Mouse (Mus musculus): ENCODE measurements at regions not wholly inside any gene's neighbourhood (a gene's known extent, or its start where the extent isn't known, plus 50 kb on each side); places are given as distances from the start of the nearest gene placed in this dataset.

- no peak for DNase-seq (ENCODE audit: low spot score)
Observed at GRCm38 (mm10) chr9:41566496-41566895, 405.0 kb upstream of the Ubash3b start.

GRCm38 (mm10) chr9:41565784-41566183 is 404.3 kb upstream of the Ubash3b start:
- no peak for DNase-seq (ENCODE audit: low spot score)

DNA sequence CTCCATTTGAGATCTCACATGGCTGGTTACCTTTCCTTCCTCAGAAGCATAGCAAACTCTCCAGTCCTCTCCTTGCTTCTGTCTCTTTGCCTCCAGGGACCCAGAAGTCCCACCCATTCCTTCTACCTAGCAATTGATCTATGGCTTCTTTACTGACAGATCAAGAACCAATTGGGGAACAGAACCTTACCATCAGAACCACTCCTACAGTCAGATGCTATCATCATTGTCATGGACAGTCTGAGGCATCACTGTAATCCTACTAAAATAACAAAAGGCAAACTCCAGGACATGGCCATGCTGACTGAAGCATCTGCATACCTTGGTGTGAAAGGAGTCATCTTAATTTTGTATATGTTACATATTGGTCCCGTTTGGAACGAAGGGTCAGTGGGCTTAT is 401.9 kb upstream of the Ubash3b start:
- DNase-seq (ENCODE audit: low spot score), result no peak

DNA sequence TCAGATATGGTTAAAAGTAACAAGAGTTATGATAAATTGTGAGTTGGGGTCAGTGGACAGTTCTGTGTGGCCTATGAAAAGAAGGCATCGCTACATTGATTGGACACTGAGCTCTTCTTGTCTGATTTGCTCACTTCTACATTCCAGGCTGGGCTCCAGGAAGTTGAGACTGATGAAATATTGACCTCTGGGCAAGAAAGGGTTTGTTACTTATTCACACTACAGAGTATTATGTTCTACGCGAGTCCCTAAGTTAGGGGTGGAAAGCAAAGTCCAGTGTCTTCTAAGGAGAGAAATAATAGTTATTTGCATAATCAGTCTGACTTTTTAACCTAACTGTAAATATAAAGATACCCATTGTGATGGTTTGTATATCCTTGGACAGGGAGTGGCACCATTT is 397.0 kb upstream of the Ubash3b start:
- no peak for DNase-seq (ENCODE audit: low spot score)

GRCm38 (mm10) chr9:41556888-41557287 is 395.4 kb upstream of the Ubash3b start:
- no peak for DNase-seq (ENCODE audit: low spot score)

- DNase-seq (ENCODE audit: low spot score), result no peak
Observed at GRCm38 (mm10) chr9:41545776-41546175, 384.3 kb upstream of the Ubash3b start.

GRCm38 (mm10) chr9:41542511-41542910 is 381.0 kb upstream of the Ubash3b start:
- no peak for DNase-seq (ENCODE audit: low spot score)

DNA sequence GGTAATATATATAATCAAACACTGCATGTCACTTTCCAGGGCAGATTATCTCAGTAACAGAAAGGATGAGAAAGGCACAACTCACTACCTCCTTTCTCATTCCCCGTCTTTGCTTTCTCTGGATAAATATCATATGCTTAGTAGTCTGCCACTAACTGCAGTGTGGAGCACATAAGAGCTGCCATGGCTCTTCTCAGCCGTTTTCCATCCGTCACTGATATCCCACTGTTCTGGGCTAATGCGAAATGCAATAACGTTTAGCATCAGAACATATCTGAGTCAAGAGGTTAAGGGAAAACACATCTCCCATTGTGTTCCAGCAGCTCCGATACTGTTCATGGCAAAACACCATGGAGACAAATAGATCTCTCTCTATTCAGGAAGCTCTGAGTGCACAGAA is 379.8 kb upstream of the Ubash3b start:
- DNase-seq (ENCODE audit: low spot score), result no peak

DNA sequence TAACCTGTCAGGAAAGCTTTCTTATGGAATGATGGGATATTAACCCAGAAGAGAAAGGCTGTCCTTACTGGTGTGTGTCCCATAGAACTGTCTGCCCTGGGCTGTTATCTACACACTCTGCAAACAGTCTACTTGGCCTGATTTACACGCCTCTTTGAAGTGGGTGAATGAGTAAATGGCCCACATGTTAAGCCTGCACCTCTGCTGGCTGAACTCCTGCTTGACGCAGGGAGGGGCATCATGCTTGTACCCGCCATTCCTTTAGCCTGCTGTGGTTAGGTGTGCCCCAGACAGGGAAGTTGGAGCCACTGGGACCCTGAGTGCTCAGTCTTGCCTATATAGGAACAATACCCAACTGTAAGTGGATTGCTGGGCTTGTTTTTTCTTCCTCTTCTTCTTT is 371.3 kb upstream of the Ubash3b start:
- DNase-seq (ENCODE audit: low spot score), result no peak

- DNase-seq (ENCODE audit: low spot score), result no peak
Observed at GRCm38 (mm10) chr9:41532290-41532689, 370.8 kb upstream of the Ubash3b start.

GRCm38 (mm10) chr9:41531596-41531995 is 370.1 kb upstream of the Ubash3b start:
- no peak for DNase-seq (ENCODE audit: low spot score)

GRCm38 (mm10) chr9:41526126-41526525 is 364.6 kb upstream of the Ubash3b start:
- no peak for DNase-seq (ENCODE audit: low spot score)

DNA sequence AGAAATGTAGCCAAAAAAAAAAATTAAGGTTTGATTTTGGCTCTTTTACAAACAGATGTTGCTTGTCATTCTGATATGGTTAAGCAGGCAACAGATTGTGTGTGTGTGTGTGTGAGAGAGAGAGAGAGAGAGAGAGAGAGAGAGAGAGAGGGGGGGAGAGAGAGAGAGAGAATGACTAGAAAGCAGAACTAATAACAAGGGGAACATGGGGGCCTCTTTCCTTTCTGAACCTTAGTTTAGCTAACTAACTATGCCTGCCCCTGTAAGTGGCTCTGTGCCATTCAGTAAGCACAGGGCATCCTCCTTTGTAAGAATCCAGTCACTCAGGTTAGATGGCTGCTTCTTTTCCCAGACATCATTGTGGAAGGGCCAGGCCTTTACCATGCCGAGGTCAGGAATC is 364.0 kb upstream of the Ubash3b start:
- DNase-seq (ENCODE audit: low spot score), result no peak

- DNase-seq (ENCODE audit: low spot score), result no peak
Observed at GRCm38 (mm10) chr9:41524591-41524990, 363.1 kb upstream of the Ubash3b start.

- DNase-seq (ENCODE audit: low spot score), result no peak
Observed at GRCm38 (mm10) chr9:41523969-41524368, 362.5 kb upstream of the Ubash3b start.

GRCm38 (mm10) chr9:41522302-41522701 is 360.8 kb upstream of the Ubash3b start:
- DNase-seq (ENCODE audit: low spot score), result no peak

- no peak for DNase-seq (ENCODE audit: low spot score)
Observed at GRCm38 (mm10) chr9:41517787-41518186, 356.3 kb upstream of the Ubash3b start.

- DNase-seq (ENCODE audit: low spot score), result no peak
Observed at GRCm38 (mm10) chr9:41517053-41517696, 355.7 kb upstream of the Ubash3b start.

- no peak for DNase-seq (ENCODE audit: low spot score)
Observed at GRCm38 (mm10) chr9:41515192-41515591, 353.7 kb upstream of the Ubash3b start.

DNA sequence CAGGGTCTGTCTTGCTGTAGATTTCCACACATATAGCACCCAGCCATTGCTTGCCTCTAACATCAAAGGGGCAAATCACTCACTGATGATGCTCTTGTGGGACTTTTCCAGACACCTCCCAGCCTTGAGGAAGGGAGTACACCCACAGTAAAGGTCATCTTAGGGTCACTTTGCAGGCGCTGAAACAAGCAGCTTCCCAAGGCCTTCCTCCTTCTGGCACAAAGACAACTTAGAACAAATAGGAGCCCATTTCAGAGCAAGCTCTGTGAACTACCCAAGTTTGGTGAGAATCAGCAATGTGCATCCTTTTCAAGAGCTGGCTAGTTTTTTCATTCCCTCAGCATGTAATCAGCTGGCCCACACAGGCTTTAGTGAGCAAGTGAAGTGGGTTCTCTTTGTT is 352.2 kb upstream of the Ubash3b start:
- DNase-seq (ENCODE audit: low spot score), result no peak

DNA sequence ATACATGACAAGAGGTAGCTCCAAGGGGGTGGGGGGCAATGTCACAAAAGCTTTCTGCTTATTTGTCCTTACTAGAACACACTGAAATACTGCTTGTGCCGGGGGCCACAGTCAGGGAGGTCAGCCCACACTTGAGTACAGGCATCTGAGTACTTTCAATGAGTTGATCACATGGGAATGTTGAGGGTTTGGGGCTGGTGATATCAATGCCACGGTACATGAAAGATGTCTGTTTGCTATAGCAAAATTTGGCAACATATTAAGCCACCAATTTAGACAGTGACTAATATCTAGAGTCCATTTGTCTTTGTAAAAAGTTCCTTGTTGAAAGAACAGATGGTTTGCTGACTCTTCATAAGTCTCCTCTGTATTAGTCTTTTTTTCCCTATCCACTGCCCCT is 348.1 kb upstream of the Ubash3b start:
- DNase-seq (ENCODE audit: low spot score), result no peak

- no peak for DNase-seq (ENCODE audit: low spot score)
Observed at GRCm38 (mm10) chr9:41508746-41509145, 347.2 kb upstream of the Ubash3b start.

GRCm38 (mm10) chr9:41498326-41498725 is 336.8 kb upstream of the Ubash3b start:
- DNase-seq (ENCODE audit: low spot score), result no peak

DNA sequence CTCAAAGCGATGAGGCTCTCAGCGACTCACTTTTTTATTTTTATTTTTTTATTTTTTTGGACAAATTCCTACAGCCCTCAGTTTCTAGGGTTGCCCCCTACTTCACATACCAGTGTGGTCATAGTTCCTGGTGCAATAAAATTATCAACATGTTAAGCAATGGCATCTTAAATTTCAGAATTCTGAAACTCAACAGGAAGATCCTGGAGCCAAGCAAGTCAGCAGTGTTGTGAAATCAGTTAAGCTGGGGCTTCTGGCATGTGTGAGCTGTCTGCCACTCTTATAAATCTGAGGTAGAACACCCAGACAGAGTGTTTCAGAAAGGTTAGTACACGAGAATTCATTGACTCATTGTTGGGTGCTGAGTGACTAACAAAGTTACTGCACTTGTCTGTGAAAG is 328.6 kb upstream of the Ubash3b start:
- DNase-seq (ENCODE audit: low spot score), result no peak

DNA sequence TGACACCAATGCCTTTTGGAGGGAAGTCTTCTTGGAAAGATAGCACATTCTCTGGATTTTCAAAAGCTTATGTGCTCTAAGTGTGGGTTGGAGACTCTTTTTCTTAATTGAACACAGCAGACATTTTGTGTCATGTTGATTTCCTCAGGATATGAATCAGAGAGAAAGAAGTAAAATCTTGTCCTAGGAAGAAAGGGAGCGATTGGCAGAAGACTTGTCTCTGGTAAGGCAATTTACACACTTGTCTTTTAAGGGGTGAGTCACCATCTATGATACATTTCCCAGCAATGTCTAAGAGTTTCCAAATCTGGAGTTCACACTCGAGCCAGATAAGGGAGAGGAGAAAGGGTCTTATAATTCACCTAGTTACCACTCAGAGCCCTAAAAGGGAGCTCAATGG is 326.5 kb upstream of the Ubash3b start:
- DNase-seq (ENCODE audit: low spot score), result no peak

Data from ovary, adult 18-20 months (tissue).